Mouse (Mus musculus) C2C12 (cell line): Measurements from ENCODE around the gene Tchp.

Source experiments
- CEBPB ChIP-seq: IDR thresholded peaks from one replicate; pipeline ENCODE4 v1.6.1; 2011; ENCODE audit warnings: low read depth, mild to moderate bottlenecking, control low read depth, moderate library complexity
- CTCF ChIP-seq: IDR thresholded peaks from one replicate; pipeline ENCODE4 v1.5.1; 2011; ENCODE audit not compliant: control insufficient read depth, insufficient read depth, insufficient read length
- FOSL1 ChIP-seq: IDR thresholded peaks from one replicate; pipeline ENCODE4 v1.8.0; 2011; ENCODE audit warnings: mild to moderate bottlenecking, low read length; ENCODE audit not compliant: poor library complexity, insufficient read depth, severe bottlenecking
- MAX ChIP-seq: IDR thresholded peaks from one replicate; pipeline ENCODE4 v1.6.1; 2011; ENCODE audit warnings: mild to moderate bottlenecking, control low read depth
- MYOD1 ChIP-seq: IDR thresholded peaks from one replicate; pipeline ENCODE4 v1.6.1; 2011; ENCODE audit warnings: low read depth; ENCODE audit not compliant: control insufficient read depth, insufficient read length
- MYOG ChIP-seq: IDR thresholded peaks from one replicate; pipeline ENCODE4 v1.6.1; 2011; ENCODE audit not compliant: control insufficient read depth, insufficient read length; ENCODE audit errors: extremely low read depth
- USF1 ChIP-seq: IDR thresholded peaks from one replicate; pipeline ENCODE4 v1.6.1; 2011; ENCODE audit warnings: low read depth, mild to moderate bottlenecking, control low read depth, moderate library complexity

- TF ChIP-seq MYOG (no peak), CTCF (no peak), USF1 (no peak), MAX (no peak), MYOD1 (no peak), CEBPB (no peak), FOSL1 (no peak)
Measured at GRCm38 (mm10) chr5:114738707-114739241, 31.2 kb downstream of the Tchp start.
